Mouse (Mus musculus) hindbrain, embryonic 11.5 days (tissue): Measurements from ENCODE around the gene Slc16a3. TPM values are rescaled to one million over a fixed set of nuclear protein-coding genes. Genes with fewer than 3 reads are reported as not detected.

Experiments used
- ATAC-seq: fragments of 200-750 bp; cut with Nextera tagmentation; 2 replicates; pipeline ENCODE4 v1.8.0; 2017; ENCODE audit warnings: mild to moderate bottlenecking, moderate TSS enrichment, moderate library complexity; ENCODE audit not compliant: low FRiP score
- DNase-seq: peaks from one replicate; pipeline ENCODE4 v3.0.0-alpha.2; 2015; ENCODE audit warnings: low spot score
- H3K27ac ChIP-seq: fragments of 300-500 bp; sonication (generic); 2 replicates; pipeline ENCODE4 v1.5.1; 2014; ENCODE audit warnings: mild to moderate bottlenecking, low read depth, low read length
- H3K27me3 ChIP-seq: fragments of 300-500 bp; sonication (generic); 2 replicates; pipeline ENCODE4 v1.6.1; 2014; ENCODE audit warnings: mild to moderate bottlenecking, low read length, moderate library complexity, mixed read lengths; ENCODE audit not compliant: control insufficient read depth, insufficient read depth
- H3K36me3 ChIP-seq: fragments of 300-500 bp; sonication (generic); 2 replicates; pipeline ENCODE4 v1.6.1; 2014; ENCODE audit warnings: mild to moderate bottlenecking, low read length, moderate library complexity, mixed read lengths; ENCODE audit not compliant: control insufficient read depth, insufficient read depth
- H3K4me1 ChIP-seq: fragments of 300-500 bp; sonication (generic); replicated peaks from 2 replicates; pipeline ENCODE4 v1.6.1; 2014; ENCODE audit warnings: low read length, mixed read lengths; ENCODE audit not compliant: control insufficient read depth, insufficient read depth
- H3K4me2 ChIP-seq: fragments of 300-500 bp; sonication (generic); replicated peaks from 2 replicates; pipeline ENCODE4 v1.6.1; 2014; ENCODE audit warnings: mild to moderate bottlenecking, low read depth, low read length
- H3K4me3 ChIP-seq: fragments of 300-500 bp; sonication (generic); 2 replicates; pipeline ENCODE4 v1.5.1; 2014; ENCODE audit warnings: low read depth, low read length
- H3K9ac ChIP-seq: fragments of 300-500 bp; sonication (generic); 2 replicates; pipeline ENCODE4 v1.6.1; 2014; ENCODE audit warnings: low read depth, low read length
- H3K9me3 ChIP-seq: fragments of 300-500 bp; sonication (generic); 2 replicates; pipeline ENCODE4 v1.6.1; 2016; ENCODE audit warnings: low read length; ENCODE audit not compliant: control insufficient read depth
- WGBS: fragments of 180-500 bp; shearing (Covaris S2); extraction: QIAGEN DNeasy Blood & Tissue Kit; methylation state at CpG from one replicate; pipeline ENCODE4 v1.1.7; 2014; 5-methylcytosine and 5-hydroxymethylcytosine counted together
- polyA plus RNA-seq: library from polyadenylated mRNA; unstranded; fragments of >200 nt; fragmentation: Nextera tagmentation; extraction: Ambion mirVana; gene quantifications from 2 replicates; pipeline ENCODE4 v1.2.1, GENCODE M21; 2014

Gene Slc16a3
- polyA plus RNA-seq, 1 experiment from 2014 or later, result 25.8 TPM

GRCm38 (mm10) chr11:120916477-120916876 is 31.8 kb upstream of the Slc16a3 start:
- ATAC-seq, result no peak
- Histone ChIP-seq H3K27me3 (no peaks in the 10 kb centered on the region), H3K4me2 (no peak overlapping the region), H3K36me3 (no peaks in the 10 kb centered on the region), H3K4me1 (no peaks in the 10 kb centered on the region), H3K27ac (no peak overlapping the region), H3K9ac (no peak overlapping the region), H3K4me3 (no peak overlapping the region), H3K9me3 (no peaks in the 10 kb centered on the region)
- DNase-seq, result peak; percentile 9
- WGBS, result 79% methylated on average over 3 of the region's 3 CpGs

- 94% methylated on average over 5 of the region's 5 CpGs for WGBS
- no peak for DNase-seq
- Histone ChIP-seq H3K9me3 (no peaks in the 10 kb centered on the region), H3K4me2 (no peak overlapping the region), H3K27me3 (no peaks in the 10 kb centered on the region), H3K4me3 (no peak overlapping the region), H3K4me1 (no peaks in the 10 kb centered on the region), H3K9ac (no peak overlapping the region), H3K36me3 (no peaks in the 10 kb centered on the region), H3K27ac (no peak overlapping the region)
- ATAC-seq, result no peak
Measured at GRCm38 (mm10) chr11:120917756-120918155, 30.5 kb upstream of the Slc16a3 start.

- no peak for DNase-seq
- no peaks in the 10 kb centered on the region for H3K36me3 ChIP-seq
- H3K4me3 ChIP-seq, result no peak overlapping the region
- H3K4me2 ChIP-seq, result no peak overlapping the region
- H3K9me3 ChIP-seq, result no peaks in the 10 kb centered on the region
- 90% methylated on average over 3 of the region's 3 CpGs for WGBS
- no peaks in the 10 kb centered on the region for H3K27me3 ChIP-seq
- ATAC-seq, result no peak
- H3K9ac ChIP-seq, result no peak overlapping the region
- no peak overlapping the region for H3K27ac ChIP-seq
- H3K4me1 ChIP-seq, result no peaks in the 10 kb centered on the region
Measured at GRCm38 (mm10) chr11:120922528-120922927, 25.8 kb upstream of the Slc16a3 start.

GRCm38 (mm10) chr11:120928468-120928867 is 19.8 kb upstream of the Slc16a3 start:
- Histone ChIP-seq H3K4me3 (no peak overlapping the region), H3K27me3 (no peaks in the 10 kb centered on the region), H3K4me1 (no peaks in the 10 kb centered on the region), H3K27ac (no peak overlapping the region), H3K9me3 (no peaks in the 10 kb centered on the region), H3K36me3 (peaks cover 4% of the 10 kb centered on the region; the same call in 1 of the 2 replicates), H3K9ac (no peak overlapping the region), H3K4me2 (no peak overlapping the region)
- WGBS, result 86% methylated on average over 4 of the region's 4 CpGs
- no peak for ATAC-seq
- no peak for DNase-seq

GRCm38 (mm10) chr11:120931479-120931878 is 16.8 kb upstream of the Slc16a3 start:
- 92% methylated on average over 4 of the region's 4 CpGs for WGBS
- no peak overlapping the region for H3K27ac ChIP-seq
- H3K9ac ChIP-seq, result no peak overlapping the region
- H3K9me3 ChIP-seq, result no peaks in the 10 kb centered on the region
- H3K27me3 ChIP-seq, result no peaks in the 10 kb centered on the region
- no peak overlapping the region for H3K4me3 ChIP-seq
- peaks cover 4% of the 10 kb centered on the region; the same call in 1 of the 2 replicates for H3K36me3 ChIP-seq
- no peaks in the 10 kb centered on the region for H3K4me1 ChIP-seq
- ATAC-seq (no peak), DNase-seq (no peak)
- no peak overlapping the region for H3K4me2 ChIP-seq

GRCm38 (mm10) chr11:120932564-120933398 is 15.5 kb upstream of the Slc16a3 start, which contains the start of gene Ccdc57:
Ccdc57 (minus strand) TSS chr11:120932872.
- Histone ChIP-seq H3K9me3 (no peaks in the 10 kb centered on the region), H3K4me1 (no peaks in the 10 kb centered on the region), H3K27ac (no peak within 1 kb of the TSS), H3K36me3 (peaks cover 4% of the 10 kb centered on the region; the same call in 1 of the 2 replicates), H3K9ac (peak within 1 kb of the TSS; percentile 78), H3K4me3 (peak within 1 kb of the TSS; percentile 63), H3K4me2 (peak within 1 kb of the TSS; percentile 83), H3K27me3 (no peaks in the 10 kb centered on the region)
- DNase-seq (peak; percentile 94), ATAC-seq (peak; percentile 90)
- WGBS, result 10% methylated on average over 44 of the region's 44 CpGs

- H3K4me2 ChIP-seq, result no peak overlapping the region
- WGBS, result 88% methylated on average over 1 of the region's 1 CpGs
- no peaks in the 10 kb centered on the region for H3K27me3 ChIP-seq
- DNase-seq (no peak), ATAC-seq (no peak)
- no peaks in the 10 kb centered on the region for H3K36me3 ChIP-seq
- H3K4me3 ChIP-seq, result no peak overlapping the region
- no peak overlapping the region for H3K27ac ChIP-seq
- no peaks in the 10 kb centered on the region for H3K9me3 ChIP-seq
- no peaks in the 10 kb centered on the region for H3K4me1 ChIP-seq
- H3K9ac ChIP-seq, result no peak overlapping the region
Measured at GRCm38 (mm10) chr11:120937976-120938375, 10.3 kb upstream of the Slc16a3 start.

GRCm38 (mm10) chr11:120938795-120939194 is 9.5 kb upstream of the Slc16a3 start:
- no peaks in the 10 kb centered on the region for H3K4me1 ChIP-seq
- H3K4me3 ChIP-seq, result no peak overlapping the region
- DNase-seq (no peak), ATAC-seq (no peak)
- no peak overlapping the region for H3K9ac ChIP-seq
- H3K36me3 ChIP-seq, result no peaks in the 10 kb centered on the region
- H3K9me3 ChIP-seq, result no peaks in the 10 kb centered on the region
- H3K4me2 ChIP-seq, result no peak overlapping the region
- H3K27me3 ChIP-seq, result no peaks in the 10 kb centered on the region
- H3K27ac ChIP-seq, result no peak overlapping the region
- 48% methylated on average over 4 of the region's 4 CpGs for WGBS
